Mouse (Mus musculus) midbrain, embryonic 14.5 days (tissue): Measurements from ENCODE around the gene Mc3r. TPM values are rescaled to one million over a fixed set of nuclear protein-coding genes. Genes with fewer than 3 reads are reported as not detected.

ENCODE experiments used
- ATAC-seq: fragments of 200-750 bp; cut with Nextera tagmentation; 2 replicates; pipeline ENCODE4 v1.8.0; 2017; ENCODE audit warnings: moderate number of reproducible peaks, moderate library complexity; ENCODE audit not compliant: low FRiP score, low TSS enrichment
- DNase-seq: peaks from one replicate; pipeline ENCODE4 v3.0.0-alpha.2; 2015
- H3K27ac ChIP-seq: fragments of 300-500 bp; sonication (generic); replicated peaks from 2 replicates; pipeline ENCODE4 v1.5.1; 2014; ENCODE audit warnings: mild to moderate bottlenecking, low read depth, low read length, moderate library complexity
- H3K27me3 ChIP-seq: fragments of 300-500 bp; sonication (generic); 2 replicates; pipeline ENCODE4 v1.6.1; 2014; ENCODE audit warnings: low read length, control low read depth, mixed read lengths; ENCODE audit not compliant: control insufficient read depth, insufficient read depth
- H3K36me3 ChIP-seq: fragments of 300-500 bp; sonication (generic); 2 replicates; pipeline ENCODE4 v1.6.1; 2014; ENCODE audit warnings: low read length, control low read depth; ENCODE audit not compliant: control insufficient read depth, insufficient read depth
- H3K4me1 ChIP-seq: fragments of 300-500 bp; sonication (generic); 2 replicates; pipeline ENCODE4 v1.6.1; 2014; ENCODE audit warnings: mild to moderate bottlenecking, antibody characterized with exemption, low read length, control low read depth; ENCODE audit not compliant: control insufficient read depth, insufficient read depth
- H3K4me2 ChIP-seq: fragments of 300-500 bp; sonication (generic); 2 replicates; pipeline ENCODE4 v1.6.1; 2014; ENCODE audit warnings: mild to moderate bottlenecking, low read length, moderate library complexity
- H3K4me3 ChIP-seq: fragments of 300-500 bp; sonication (generic); replicated peaks from 2 replicates; pipeline ENCODE4 v1.5.1; 2014; ENCODE audit warnings: low read depth, low read length
- H3K9ac ChIP-seq: fragments of 300-500 bp; sonication (generic); replicated peaks from 2 replicates; pipeline ENCODE4 v1.6.1; 2014; ENCODE audit warnings: mild to moderate bottlenecking, low read length, moderate library complexity
- H3K9me3 ChIP-seq: fragments of 300-500 bp; sonication (generic); 2 replicates; pipeline ENCODE4 v1.6.1; 2016; ENCODE audit warnings: low read length, control low read depth, mixed read lengths; ENCODE audit not compliant: control insufficient read depth
- WGBS: fragments of 180-500 bp; shearing (Covaris S2); extraction: QIAGEN DNeasy Blood & Tissue Kit; methylation state at CpG from one replicate; pipeline ENCODE4 v1.1.7; 2014; 5-methylcytosine and 5-hydroxymethylcytosine counted together
- polyA plus RNA-seq: library from polyadenylated mRNA; unstranded; fragments of >200 nt; fragmentation: Nextera tagmentation; extraction: Ambion mirVana; gene quantifications from 2 replicates; pipeline ENCODE4 v1.2.1, GENCODE M21; 2014

Mc3r gene
- polyA plus RNA-seq, 1 experiment from 2014 or later, result 0.33 TPM

GRCm38 (mm10) chr2:172230126-172230525 lies 18.2 kb upstream of the Mc3r start:
- Histone ChIP-seq H3K27ac (no peak overlapping the region), H3K36me3 (no peaks in the 10 kb centered on the region), H3K4me2 (no peak overlapping the region), H3K4me3 (no peak overlapping the region), H3K9ac (no peak overlapping the region), H3K4me1 (no peaks in the 10 kb centered on the region), H3K27me3 (no peaks in the 10 kb centered on the region), H3K9me3 (no peaks in the 10 kb centered on the region)
- DNase-seq (no peak), ATAC-seq (no peak)
- WGBS, result 73% methylated on average over 4 of the region's 4 CpGs

GRCm38 (mm10) chr2:172238220-172238619 lies 10.1 kb upstream of the Mc3r start:
- H3K4me1 ChIP-seq, result no peaks in the 10 kb centered on the region
- no peaks in the 10 kb centered on the region for H3K36me3 ChIP-seq
- H3K4me2 ChIP-seq, result no peak overlapping the region
- H3K27ac ChIP-seq, result no peak overlapping the region
- DNase-seq (no peak), ATAC-seq (no peak)
- no peak overlapping the region for H3K9ac ChIP-seq
- H3K4me3 ChIP-seq, result no peak overlapping the region
- WGBS, result 77% methylated on average over 5 of the region's 5 CpGs
- H3K9me3 ChIP-seq, result no peaks in the 10 kb centered on the region
- no peaks in the 10 kb centered on the region for H3K27me3 ChIP-seq

- H3K4me3 ChIP-seq, result no peak overlapping the region
- no peaks in the 10 kb centered on the region for H3K4me1 ChIP-seq
- no peak overlapping the region for H3K4me2 ChIP-seq
- H3K9me3 ChIP-seq, result no peaks in the 10 kb centered on the region
- ATAC-seq, result no peak
- H3K27ac ChIP-seq, result no peak overlapping the region
- no peaks in the 10 kb centered on the region for H3K27me3 ChIP-seq
- DNase-seq, result peak; percentile 54
- no peaks in the 10 kb centered on the region for H3K36me3 ChIP-seq
- 28% methylated on average over 5 of the region's 5 CpGs for WGBS
- no peak overlapping the region for H3K9ac ChIP-seq
Measured at GRCm38 (mm10) chr2:172241031-172241430, 7.3 kb upstream of the Mc3r start.

- Histone ChIP-seq H3K4me3 (no peak overlapping the region), H3K27me3 (0 out of 2 replicates have a peak, but pooled peaks cover 3% of the 10 kb centered on the region), H3K4me2 (no peak overlapping the region), H3K9me3 (no peaks in the 10 kb centered on the region), H3K27ac (no peak overlapping the region), H3K9ac (no peak overlapping the region), H3K36me3 (no peaks in the 10 kb centered on the region), H3K4me1 (no peaks in the 10 kb centered on the region)
- WGBS, result 85% methylated on average over 8 of the region's 8 CpGs
- ATAC-seq, result no peak
- DNase-seq, result no peak
Measured at GRCm38 (mm10) chr2:172245497-172245896, 2.8 kb upstream of the Mc3r start.

GRCm38 (mm10) chr2:172249336-172249735 lies 1.0 kb downstream of the Mc3r start:
- H3K9ac ChIP-seq, result no peak overlapping the region
- H3K4me1 ChIP-seq, result no peaks in the 10 kb centered on the region
- no peaks in the 10 kb centered on the region for H3K9me3 ChIP-seq
- no peak overlapping the region for H3K4me2 ChIP-seq
- DNase-seq (no peak), ATAC-seq (no peak)
- no peak overlapping the region for H3K4me3 ChIP-seq
- 0 out of 2 replicates have a peak, but pooled peaks cover 3% of the 10 kb centered on the region for H3K27me3 ChIP-seq
- no peak overlapping the region for H3K27ac ChIP-seq
- H3K36me3 ChIP-seq, result no peaks in the 10 kb centered on the region
- 86% methylated on average over 14 of the region's 14 CpGs for WGBS

GRCm38 (mm10) chr2:172256418-172256817 lies 8.1 kb downstream of the Mc3r start:
- 65% methylated on average over 6 of the region's 6 CpGs for WGBS
- ATAC-seq, result no peak; the same call in 1 of the 2 replicates
- H3K9me3 ChIP-seq, result no peaks in the 10 kb centered on the region
- H3K9ac ChIP-seq, result no peak overlapping the region
- H3K27ac ChIP-seq, result no peak overlapping the region
- H3K4me3 ChIP-seq, result no peak overlapping the region
- H3K4me2 ChIP-seq, result no peak overlapping the region
- H3K36me3 ChIP-seq, result no peaks in the 10 kb centered on the region
- no peaks in the 10 kb centered on the region for H3K27me3 ChIP-seq
- 0 out of 2 replicates have a peak, but pooled peaks cover 2% of the 10 kb centered on the region for H3K4me1 ChIP-seq
- peak; percentile 82 for DNase-seq

- H3K27me3 ChIP-seq, result no peaks in the 10 kb centered on the region
- DNase-seq (no peak), ATAC-seq (no peak)
- H3K9me3 ChIP-seq, result no peaks in the 10 kb centered on the region
- H3K36me3 ChIP-seq, result no peaks in the 10 kb centered on the region
- no peak overlapping the region for H3K4me2 ChIP-seq
- no peak overlapping the region for H3K27ac ChIP-seq
- H3K4me3 ChIP-seq, result no peak overlapping the region
- H3K9ac ChIP-seq, result no peak overlapping the region
- 88% methylated on average over 5 of the region's 5 CpGs for WGBS
- 0 out of 2 replicates have a peak, but pooled peaks cover 2% of the 10 kb centered on the region for H3K4me1 ChIP-seq
Measured at GRCm38 (mm10) chr2:172256956-172257355, 8.7 kb downstream of the Mc3r start.

GRCm38 (mm10) chr2:172257471-172258065 lies 9.3 kb downstream of the Mc3r start:
- Histone ChIP-seq H3K27ac (no peak overlapping the region), H3K4me1 (0 out of 2 replicates have a peak, but pooled peaks cover 2% of the 10 kb centered on the region), H3K27me3 (no peaks in the 10 kb centered on the region), H3K36me3 (no peaks in the 10 kb centered on the region), H3K9ac (no peak overlapping the region), H3K4me2 (no peak overlapping the region), H3K4me3 (no peak overlapping the region), H3K9me3 (no peaks in the 10 kb centered on the region)
- ATAC-seq (no peak), DNase-seq (no peak)
- WGBS, result 48% methylated on average over 12 of the region's 12 CpGs

- ATAC-seq, result no peak
- H3K36me3 ChIP-seq, result no peaks in the 10 kb centered on the region
- no peaks in the 10 kb centered on the region for H3K27me3 ChIP-seq
- H3K4me2 ChIP-seq, result no peak overlapping the region
- WGBS, result 85% methylated on average over 5 of the region's 5 CpGs
- H3K27ac ChIP-seq, result no peak overlapping the region
- DNase-seq, result no peak
- no peaks in the 10 kb centered on the region for H3K9me3 ChIP-seq
- H3K4me3 ChIP-seq, result no peak overlapping the region
- H3K9ac ChIP-seq, result no peak overlapping the region
- H3K4me1 ChIP-seq, result 0 out of 2 replicates have a peak, but pooled peaks cover 2% of the 10 kb centered on the region
Measured at GRCm38 (mm10) chr2:172260064-172260463, 11.8 kb downstream of the Mc3r start.
